Mouse (Mus musculus) liver, embryonic 14.5 days (tissue): Measurements from ENCODE around the gene Wdr73.

Experiments
- CTCF ChIP-seq: IDR thresholded peaks from 2 replicates; pipeline ENCODE4 v1.5.1; 2016; ENCODE audit warnings: antibody characterized with exemption, low read depth, control low read depth
- EP300 ChIP-seq: IDR thresholded peaks from 2 replicates; pipeline ENCODE4 v1.6.1; 2016; ENCODE audit warnings: antibody characterized with exemption, low read depth

DNA sequence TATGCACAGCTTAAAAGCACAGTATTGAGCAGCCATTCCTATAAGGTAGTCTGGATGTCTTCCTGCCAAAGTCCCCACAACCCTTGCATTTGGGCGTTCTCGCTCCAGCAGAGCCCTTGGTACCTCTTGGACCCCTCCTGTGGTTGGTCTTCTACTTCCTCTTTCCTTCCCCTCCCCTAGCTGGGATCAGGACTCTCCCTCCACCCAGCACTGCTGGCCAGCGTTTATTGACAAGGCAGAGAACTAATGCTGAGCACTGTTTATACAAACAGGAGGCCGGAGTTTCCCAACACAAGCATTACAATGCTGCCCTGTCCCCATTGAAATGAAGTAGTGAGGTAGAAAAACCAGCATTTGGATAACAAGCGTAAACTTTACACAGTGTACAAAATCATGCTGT is 28.0 kb downstream of the Wdr73 start:
- TF ChIP-seq CTCF (no peak), EP300 (no peak)
